7 mouse cellular contexts compared by ENCODE assay signal in the genomic region with DNA sequence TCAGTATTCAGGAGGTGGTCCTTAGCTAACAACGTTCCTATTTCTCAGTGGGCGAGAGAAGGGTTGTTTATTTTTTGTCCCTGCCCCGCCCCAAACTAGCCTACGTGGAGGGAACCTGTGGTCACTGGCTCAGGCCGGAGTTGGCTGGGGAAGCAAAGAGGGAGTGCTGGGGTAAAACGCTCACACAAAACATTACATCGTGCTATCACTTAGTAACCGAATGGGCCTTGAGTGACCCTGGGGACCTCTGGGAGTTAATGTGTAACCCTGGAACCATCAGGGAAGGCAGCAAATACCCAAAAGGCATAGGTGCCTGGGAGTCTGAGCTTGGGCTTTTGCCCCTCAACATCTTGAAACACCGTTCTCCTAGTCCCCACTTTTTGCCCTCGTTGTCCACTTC. TPM values are rescaled to one million over a fixed set of nuclear protein-coding genes. Genes with fewer than 3 reads are reported as not detected.
A peak's percentile ranks its signal among the peaks of the same experiment; 100 is the strongest.
DNase-seq lines count a peak whose midpoint lies in the region; ATAC-seq and TF ChIP-seq lines count a peak whose summit lies in the region.

No protein-coding gene starts in this region.

- no peaks in the 10 kb centered on the region for H3K9me3 ChIP-seq in forebrain, embryonic 16.5 days (ENCODE audit: control insufficient read depth, low read length)
- H3K9me3 ChIP-seq in megakaryocyte, embryonic 14.5 days = no peaks in the 10 kb centered on the region

- H3K27me3 ChIP-seq in C2C12 (ENCODE audit: control insufficient read depth, insufficient read depth, insufficient read length) = no peaks in the 10 kb centered on the region
- H3K27me3 ChIP-seq in forebrain, embryonic 16.5 days (replicated peaks; ENCODE audit: control insufficient read depth, insufficient read depth, low read length) = no peaks in the 10 kb centered on the region
- no peaks in the 10 kb centered on the region for H3K27me3 ChIP-seq in megakaryocyte, embryonic 14.5 days (replicated peaks)

- H3K79me3 ChIP-seq in C2C12 (ENCODE audit: low read depth) = peaks cover 19% of the 10 kb centered on the region

- peak overlapping the region; percentile 61 for H3ac ChIP-seq in C2C12 (ENCODE audit: control insufficient read depth, insufficient read length, low read depth)

- peaks cover 50% of the 10 kb centered on the region for H3K4me1 ChIP-seq in forebrain, embryonic 16.5 days (replicated peaks; ENCODE audit: control insufficient read depth, insufficient read depth, low read length)
- peaks cover 60% of the 10 kb centered on the region for H3K4me1 ChIP-seq in megakaryocyte, embryonic 14.5 days

- no peak overlapping the region for H3K9ac ChIP-seq in forebrain, embryonic 16.5 days (replicated peaks; ENCODE audit: low read depth, low read length)

- H3K27ac ChIP-seq in forebrain, embryonic 16.5 days (ENCODE audit: low read length) = no peak overlapping the region

- peak; percentile 70 for DNase-seq in Muller cell, postnatal 12 days (ENCODE audit: inconsistent ontology term)
- peak; percentile 89 to 95 for DNase-seq in kidney, postnatal 25 days
- no peak for DNase-seq in layer of hippocampus, postnatal 36 days
- no peak for DNase-seq in thymus, postnatal 10 days (ENCODE audit: low spot score in 2 of 2)

- ATAC-seq in forebrain, embryonic 16.5 days = no peak

- peaks cover 38% of the 10 kb centered on the region for H3K36me3 ChIP-seq in C2C12 (ENCODE audit: control insufficient read depth, insufficient read depth)
- peaks cover 19% of the 10 kb centered on the region for H3K36me3 ChIP-seq in forebrain, embryonic 16.5 days (ENCODE audit: control insufficient read depth, insufficient read depth)
- H3K36me3 ChIP-seq in megakaryocyte, embryonic 14.5 days (replicated peaks; ENCODE audit: low read length) = peaks cover 37% of the 10 kb centered on the region

- H3K79me2 ChIP-seq in C2C12 (ENCODE audit: control insufficient read depth, insufficient read depth) = peaks cover 31% of the 10 kb centered on the region

- H3K4me3 ChIP-seq in C2C12 (ENCODE audit: insufficient read depth, poor library complexity, severe bottlenecking) = peak overlapping the region; percentile 56
- peak overlapping the region; percentile 66 for H3K4me3 ChIP-seq in forebrain, embryonic 16.5 days (replicated peaks; ENCODE audit: low read length)
- H3K4me3 ChIP-seq in megakaryocyte, embryonic 14.5 days (replicated peaks) = peak overlapping the region; percentile 98

- H3K4me2 ChIP-seq in forebrain, embryonic 16.5 days (ENCODE audit: low read length) = peak overlapping the region; percentile 68

- WGBS in forebrain, embryonic 16.5 days = 3% methylated on average over 10 of the region's 10 CpGs

- no peak for TF ChIP-seq CTCF in C2C12 (IDR thresholded peaks at IDR 0.05; ENCODE audit: control insufficient read depth, insufficient read depth, insufficient read length)

TF ChIP-seq in C2C12, 6 proteins besides CTCF, POLR2A, EP300 and RAD21:
- TF ChIP-seq USF1 (IDR thresholded peaks at IDR 0.05; ENCODE audit: low read depth) (no peak), CEBPB (IDR thresholded peaks at IDR 0.05; ENCODE audit: low read depth) (no peak), MAX (IDR thresholded peaks at IDR 0.05) (no peak), FOSL1 (IDR thresholded peaks at IDR 0.05; ENCODE audit: insufficient read depth, low read length, poor library complexity, severe bottlenecking) (no peak), MYOD1 (IDR thresholded peaks at IDR 0.05; ENCODE audit: control insufficient read depth, insufficient read length, low read depth) (no peak), MYOG (IDR thresholded peaks at IDR 0.05; ENCODE audit: control insufficient read depth, extremely low read depth, insufficient read length) (no peak)

RNA-seq across cellular contexts. Expression of a gene that starts 0.9 kb away (rescaled TPM):
- polyA plus RNA-seq in C2C12 (2012; fragmentation: generic; extraction: Trizol) = 15.9 TPM
- polyA plus RNA-seq in forebrain, embryonic 16.5 days (2015; fragmentation: Nextera tagmentation; extraction: Ambion mirVana) = 5.4 and 6.5 TPM in 2 replicates
- polyA plus RNA-seq in megakaryocyte, embryonic 14.5 days (2012; ENCODE audit: insufficient read depth, low replicate concordance) = 35.9 and 67.9 TPM in 2 replicates
- 10 to 100 TPM; 22.3 to 24.0 TPM for total RNA-seq in layer of hippocampus, postnatal 36 days (2021)

RNA-seq across cellular contexts. Expression of a gene that starts 1.0 kb away (rescaled TPM):
- polyA plus RNA-seq in C2C12 (2012; fragmentation: generic; extraction: Trizol) = 8.9 TPM
- polyA plus RNA-seq in forebrain, embryonic 16.5 days (2015; fragmentation: Nextera tagmentation; extraction: Ambion mirVana) = 5.1 and 6.0 TPM in 2 replicates
- 1.3 and 2.2 TPM in 2 replicates for polyA plus RNA-seq in megakaryocyte, embryonic 14.5 days (2012; ENCODE audit: insufficient read depth, low replicate concordance)
- 1 to 10 TPM; 2.4 to 2.5 TPM for total RNA-seq in layer of hippocampus, postnatal 36 days (2021)

RNA-seq across cellular contexts. Expression of a gene that starts 5.9 kb away (rescaled TPM):
- polyA plus RNA-seq in C2C12 (2012; fragmentation: generic; extraction: Trizol) = 4,612 TPM
- 758 and 831 TPM in 2 replicates for polyA plus RNA-seq in forebrain, embryonic 16.5 days (2015; fragmentation: Nextera tagmentation; extraction: Ambion mirVana)
- 151 and 1,521 TPM in 2 replicates for polyA plus RNA-seq in megakaryocyte, embryonic 14.5 days (2012; ENCODE audit: insufficient read depth, low replicate concordance)
- total RNA-seq in layer of hippocampus, postnatal 36 days (2021) = 100 to 1,000 TPM; 714 to 715 TPM

RNA-seq across cellular contexts. Expression of a gene that starts 10.8 kb away (rescaled TPM):
- 182 TPM for polyA plus RNA-seq in C2C12 (2012; fragmentation: generic; extraction: Trizol)
- polyA plus RNA-seq in forebrain, embryonic 16.5 days (2015; fragmentation: Nextera tagmentation; extraction: Ambion mirVana) = 53.9 and 56.9 TPM in 2 replicates
- polyA plus RNA-seq in megakaryocyte, embryonic 14.5 days (2012; ENCODE audit: insufficient read depth, low replicate concordance) = 4.5 TPM in 1 of 2 replicates, not detected in the other
- total RNA-seq in layer of hippocampus, postnatal 36 days (2021) = 10 to 100 TPM; 26.8 to 28.5 TPM

RNA-seq across cellular contexts. Expression of a gene that starts 12.0 kb away (rescaled TPM):
- 99.8 TPM for polyA plus RNA-seq in C2C12 (2012; fragmentation: generic; extraction: Trizol)
- polyA plus RNA-seq in forebrain, embryonic 16.5 days (2015; fragmentation: Nextera tagmentation; extraction: Ambion mirVana) = 122 and 124 TPM in 2 replicates
- 4.8 and 6.3 TPM in 2 replicates for polyA plus RNA-seq in megakaryocyte, embryonic 14.5 days (2012; ENCODE audit: insufficient read depth, low replicate concordance)
- total RNA-seq in layer of hippocampus, postnatal 36 days (2021) = 10 to 100 TPM; 10.9 to 15.0 TPM

Comparison
In these comparisons a context has a peak if more than half of its experiments do, and no peak if none do; other contexts are left out.
1. DNase-seq: peak in Muller cell, postnatal 12 days (single experiment) and kidney, postnatal 25 days (2 of 2); none in layer of hippocampus, postnatal 36 days (0 of 2) and thymus, postnatal 10 days (0 of 2).
2. Peak in every context shown above with its lines, with median percentiles within 50 percentile points of each other: H3K4me3 ChIP-seq.